In the genomic region with DNA sequence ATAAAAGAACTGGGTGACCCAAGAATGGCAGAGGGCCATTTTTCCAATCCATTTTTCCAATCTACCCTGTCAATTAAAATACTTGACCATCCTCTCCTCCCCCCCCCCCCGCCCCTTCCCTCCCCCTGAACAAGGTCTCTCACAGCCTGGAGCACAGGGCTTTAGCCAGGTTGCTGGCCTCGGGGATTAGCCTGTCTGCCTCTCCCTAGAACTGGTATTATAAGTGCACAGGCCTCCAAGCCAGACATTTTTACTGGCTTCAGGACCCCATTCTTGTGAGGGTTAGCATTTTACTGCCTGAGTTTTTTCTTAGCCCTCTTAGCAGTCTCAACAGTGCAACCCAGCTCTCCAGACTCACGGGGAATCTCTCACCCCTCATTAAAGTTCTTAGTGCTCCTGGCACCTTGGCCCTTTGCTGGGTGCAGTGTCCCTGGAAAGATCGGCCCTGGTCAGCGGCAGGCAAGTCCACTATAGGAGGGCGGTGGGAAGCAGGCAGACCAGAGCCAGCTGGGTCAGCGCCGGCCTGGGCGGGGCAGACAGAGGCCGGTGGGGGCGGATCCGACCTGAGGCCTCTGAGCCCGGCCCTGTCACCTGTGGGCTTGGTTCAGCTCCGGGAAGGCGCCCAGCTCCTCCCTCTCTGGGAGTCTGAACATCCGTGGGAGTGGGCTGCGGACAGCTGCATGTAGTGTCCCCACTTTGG, we compare ENCODE assay signal across 7 mouse cellular contexts. TPM values are rescaled to one million over a fixed set of nuclear protein-coding genes. Genes with fewer than 3 reads are reported as not detected.
DNase-seq lines count a peak whose midpoint lies in the region; ATAC-seq and TF ChIP-seq lines count a peak whose summit lies in the region.

Gene Wdr72, plus strand, starts transcription at position 596 of the 700 bp plus-strand sequence.

- 2% methylated on average over 16 of the region's 17 CpGs for WGBS in embryonic facial prominence, embryonic 12.5 days

- H3K4me1 ChIP-seq in embryonic facial prominence, embryonic 12.5 days = peaks cover 7% of the 10 kb centered on the region; the same call in 1 of the 2 replicates
- H3K4me1 ChIP-seq in testis, adult 2 months (ENCODE audit: control insufficient read depth, insufficient read depth, low read length) = peaks cover 7% of the 10 kb centered on the region

- no peak within 1 kb of the TSS for H3K27ac ChIP-seq in embryonic facial prominence, embryonic 12.5 days
- no peak within 1 kb of the TSS for H3K27ac ChIP-seq in testis, adult 2 months (ENCODE audit: control insufficient read depth, insufficient read depth, low read depth, low read length)

- H3K4me3 ChIP-seq in embryonic facial prominence, embryonic 12.5 days = peak within 1 kb of the TSS; percentile 32
- peak within 1 kb of the TSS; percentile 30 for H3K4me3 ChIP-seq in testis, adult 2 months (ENCODE audit: control insufficient read depth, low read depth, low read length)

- peak; percentile 13 for DNase-seq in forelimb bud, embryonic 11.5 days (ENCODE audit: low read depth, low spot score)
- peak; percentile 83 for DNase-seq in kidney, postnatal 10 days
- DNase-seq in lung, postnatal 25 days (ENCODE audit: low spot score) = peak; percentile 2
- no peak for DNase-seq in spleen, postnatal 36 days (ENCODE audit: low spot score in 2 of 2)
- DNase-seq in left cerebral cortex, adult 9 months (ENCODE audit: low spot score in 2 of 2) = no peak

- no peaks in the 10 kb centered on the region for H3K9me3 ChIP-seq in embryonic facial prominence, embryonic 12.5 days

- no peaks in the 10 kb centered on the region for H3K27me3 ChIP-seq in embryonic facial prominence, embryonic 12.5 days
- H3K27me3 ChIP-seq in testis, adult 2 months (ENCODE audit: control insufficient read depth, insufficient read depth, low read length) = no peaks in the 10 kb centered on the region

- no peaks in the 10 kb centered on the region for H3K36me3 ChIP-seq in embryonic facial prominence, embryonic 12.5 days
- H3K36me3 ChIP-seq in testis, adult 2 months (ENCODE audit: control insufficient read depth, insufficient read depth, low read length) = no peaks in the 10 kb centered on the region

- TF ChIP-seq CTCF in testis, adult 2 months (IDR thresholded peaks at IDR 0.05; ENCODE audit: control insufficient read depth, insufficient read depth, insufficient replicate concordance, low read depth, low read length) = no peak

- H3K4me2 ChIP-seq in embryonic facial prominence, embryonic 12.5 days (replicated peaks) = peak within 1 kb of the TSS; percentile 59

- H3K9ac ChIP-seq in embryonic facial prominence, embryonic 12.5 days = no peak within 1 kb of the TSS

- no peak for TF ChIP-seq POLR2A in testis, adult 2 months (IDR thresholded peaks at IDR 0.05; ENCODE audit: control insufficient read depth, low read depth, low read length)

- ATAC-seq in embryonic facial prominence, embryonic 12.5 days (ENCODE audit: insufficient number of reproducible peaks, insufficient read depth, low FRiP score, low TSS enrichment) = no peak

RNA-seq across cellular contexts. Expression of gene Wdr72, which starts in this region (rescaled TPM):
- polyA plus RNA-seq in embryonic facial prominence, embryonic 12.5 days (2016; fragmentation: Nextera tagmentation; extraction: Ambion mirVana) = 0.18 and 0.31 TPM in 2 replicates
- polyA plus RNA-seq in testis, adult 2 months (2012; rRNA removed) = 0.06 and 0.09 TPM in 2 replicates

Comparison
In these comparisons a context has a peak if more than half of its experiments do, and no peak if none do; other contexts are left out.
1. DNase-seq: peak in forelimb bud, embryonic 11.5 days (single experiment), kidney, postnatal 10 days (single experiment) and lung, postnatal 25 days (single experiment); none in spleen, postnatal 36 days (0 of 2) and left cerebral cortex, adult 9 months (0 of 2).